Mouse (Mus musculus): ENCODE measurements around the gene Chst8. TPM values are rescaled to one million over a fixed set of nuclear protein-coding genes. Genes with fewer than 3 reads are reported as not detected.

Gene Chst8
- total and polyA plus RNA-seq, 2 experiments from 2014 or later: 0.20 to 6.4 TPM

- Histone ChIP-seq H3K9ac (replicated peaks; ENCODE audit: low read depth, low read length) (no peak overlapping the region), H3K4me2 (ENCODE audit: low read depth, low read length) (no peak overlapping the region), H3K27me3 (ENCODE audit: control insufficient read depth, insufficient read depth, low read length) (0 out of 2 replicates have a peak, but pooled peaks cover 3% of the 10 kb centered on the region), H3K4me1 (ENCODE audit: control insufficient read depth, insufficient read depth) (peaks cover 4% of the 10 kb centered on the region; the same call in 1 of the 2 replicates), H3K36me3 (replicated peaks; ENCODE audit: control insufficient read depth, insufficient read depth, low read length) (no peaks in the 10 kb centered on the region), H3K9me3 (replicated peaks; ENCODE audit: control insufficient read depth, low read length) (no peaks in the 10 kb centered on the region), H3K4me3 (ENCODE audit: low read depth, low read length) (no peak overlapping the region), H3K27ac (ENCODE audit: low read depth) (no peak overlapping the region)
- WGBS: 72% methylated on average over 18 of the region's 18 CpGs
- DNase-seq (ENCODE audit: low spot score) (no peak), ATAC-seq (ENCODE audit: insufficient read depth, low read depth) (no peak)
- TF ChIP-seq CTCF (IDR thresholded peaks at IDR 0.05; ENCODE audit: low read depth): no peak
- TF ChIP-seq EP300 (IDR thresholded peaks at IDR 0.05; ENCODE audit: low read depth): no peak
Observed at GRCm38 (mm10) chr7:34764250-34765148, 48.0 kb downstream of the Chst8 start.

- 0 out of 2 replicates have a peak, but pooled peaks cover 3% of the 10 kb centered on the region for H3K27me3 ChIP-seq (ENCODE audit: control insufficient read depth, insufficient read depth, low read length)
- TF ChIP-seq CTCF (IDR thresholded peaks at IDR 0.05; ENCODE audit: low read depth) (no peak), EP300 (IDR thresholded peaks at IDR 0.05; ENCODE audit: low read depth) (no peak)
- no peaks in the 10 kb centered on the region for H3K9me3 ChIP-seq (replicated peaks; ENCODE audit: control insufficient read depth, low read length)
- no peak overlapping the region for H3K9ac ChIP-seq (replicated peaks; ENCODE audit: low read depth, low read length)
- WGBS: 49% methylated on average over 7 of the region's 7 CpGs
- no peak overlapping the region for H3K4me3 ChIP-seq (ENCODE audit: low read depth, low read length)
- H3K27ac ChIP-seq (ENCODE audit: low read depth): no peak overlapping the region
- H3K36me3 ChIP-seq (replicated peaks; ENCODE audit: control insufficient read depth, insufficient read depth, low read length): no peaks in the 10 kb centered on the region
- DNase-seq (ENCODE audit: low spot score) (no peak), ATAC-seq (ENCODE audit: insufficient read depth, low read depth) (no peak)
- no peaks in the 10 kb centered on the region for H3K4me1 ChIP-seq (ENCODE audit: control insufficient read depth, insufficient read depth)
- no peak overlapping the region for H3K4me2 ChIP-seq (ENCODE audit: low read depth, low read length)
Observed at GRCm38 (mm10) chr7:34759378-34759822, 53.1 kb downstream of the Chst8 start.

- H3K9ac ChIP-seq (replicated peaks; ENCODE audit: low read depth, low read length): no peak overlapping the region
- 56% methylated on average over 3 of the region's 3 CpGs for WGBS
Observed at GRCm38 (mm10) chr7:34758721-34759120, 53.8 kb downstream of the Chst8 start.

GRCm38 (mm10) chr7:34757513-34757912 lies 55.0 kb downstream of the Chst8 start:
- 0 out of 2 replicates have a peak, but pooled peaks cover 3% of the 10 kb centered on the region for H3K27me3 ChIP-seq (ENCODE audit: control insufficient read depth, insufficient read depth, low read length)
- no peak for ATAC-seq (ENCODE audit: insufficient read depth, low read depth)

More at GRCm38 (mm10) chr7:34758721-34759120, 53.8 kb downstream of the Chst8 start:
- ATAC-seq (ENCODE audit: insufficient read depth, low read depth): no peak
- Histone ChIP-seq H3K4me2 (ENCODE audit: low read depth, low read length) (no peak overlapping the region), H3K9me3 (replicated peaks; ENCODE audit: control insufficient read depth, low read length) (no peaks in the 10 kb centered on the region), H3K27me3 (ENCODE audit: control insufficient read depth, insufficient read depth, low read length) (0 out of 2 replicates have a peak, but pooled peaks cover 3% of the 10 kb centered on the region), H3K4me1 (ENCODE audit: control insufficient read depth, insufficient read depth) (no peaks in the 10 kb centered on the region), H3K4me3 (ENCODE audit: low read depth, low read length) (no peak overlapping the region), H3K27ac (ENCODE audit: low read depth) (no peak overlapping the region), H3K36me3 (replicated peaks; ENCODE audit: control insufficient read depth, insufficient read depth, low read length) (no peaks in the 10 kb centered on the region)
- TF ChIP-seq EP300 (IDR thresholded peaks at IDR 0.05; ENCODE audit: low read depth) (no peak), CTCF (IDR thresholded peaks at IDR 0.05; ENCODE audit: low read depth) (no peak)
- DNase-seq (ENCODE audit: low spot score): no peak

GRCm38 (mm10) chr7:34753140-34753886 lies 59.2 kb downstream of the Chst8 start:
- no peak overlapping the region for H3K4me2 ChIP-seq (ENCODE audit: low read depth, low read length)
- H3K9ac ChIP-seq (replicated peaks; ENCODE audit: low read depth, low read length): no peak overlapping the region
- 67% methylated on average over 32 of the region's 32 CpGs for WGBS
- no peak overlapping the region for H3K4me3 ChIP-seq (ENCODE audit: low read depth, low read length)
- ATAC-seq (ENCODE audit: insufficient read depth, low read depth) (no peak), DNase-seq (ENCODE audit: low spot score) (no peak)
- no peaks in the 10 kb centered on the region for H3K27me3 ChIP-seq (ENCODE audit: control insufficient read depth, insufficient read depth, low read length)
- TF ChIP-seq EP300 (IDR thresholded peaks at IDR 0.05; ENCODE audit: low read depth) (no peak), CTCF (IDR thresholded peaks at IDR 0.05; ENCODE audit: low read depth) (no peak)
- no peak overlapping the region for H3K27ac ChIP-seq (ENCODE audit: low read depth)
- no peaks in the 10 kb centered on the region for H3K4me1 ChIP-seq (ENCODE audit: control insufficient read depth, insufficient read depth)
- no peaks in the 10 kb centered on the region for H3K36me3 ChIP-seq (replicated peaks; ENCODE audit: control insufficient read depth, insufficient read depth, low read length)
- no peaks in the 10 kb centered on the region for H3K9me3 ChIP-seq (replicated peaks; ENCODE audit: control insufficient read depth, low read length)

More at GRCm38 (mm10) chr7:34757513-34757912, 55.0 kb downstream of the Chst8 start:
- no peaks in the 10 kb centered on the region for H3K36me3 ChIP-seq (replicated peaks; ENCODE audit: control insufficient read depth, insufficient read depth, low read length)
- H3K27ac ChIP-seq (ENCODE audit: low read depth): no peak overlapping the region
- H3K4me2 ChIP-seq (ENCODE audit: low read depth, low read length): no peak overlapping the region
- TF ChIP-seq EP300 (IDR thresholded peaks at IDR 0.05; ENCODE audit: low read depth): no peak
- TF ChIP-seq CTCF (IDR thresholded peaks at IDR 0.05; ENCODE audit: low read depth): no peak
- DNase-seq (ENCODE audit: low spot score): no peak
- no peak overlapping the region for H3K9ac ChIP-seq (replicated peaks; ENCODE audit: low read depth, low read length)
- no peak overlapping the region for H3K4me3 ChIP-seq (ENCODE audit: low read depth, low read length)
- H3K4me1 ChIP-seq (ENCODE audit: control insufficient read depth, insufficient read depth): no peaks in the 10 kb centered on the region
- WGBS: 83% methylated on average over 4 of the region's 4 CpGs
- no peaks in the 10 kb centered on the region for H3K9me3 ChIP-seq (replicated peaks; ENCODE audit: control insufficient read depth, low read length)

Data from heart, postnatal 0 days (tissue).